Mouse (Mus musculus) spleen, adult 12 weeks (tissue): ENCODE results near the gene Shank2.

Experiments
- DNase-seq: peaks from one replicate; pipeline ENCODE4 v3.0.0; 2022; ENCODE audit warnings: low spot score

Gene Shank2

GRCm38 (mm10) chr7:144278703-144279102 is 277.0 kb downstream of the Shank2 start:
- DNase-seq = no peak

- DNase-seq = no peak
Measured at GRCm38 (mm10) chr7:144283701-144284100, 282.0 kb downstream of the Shank2 start.

DNA sequence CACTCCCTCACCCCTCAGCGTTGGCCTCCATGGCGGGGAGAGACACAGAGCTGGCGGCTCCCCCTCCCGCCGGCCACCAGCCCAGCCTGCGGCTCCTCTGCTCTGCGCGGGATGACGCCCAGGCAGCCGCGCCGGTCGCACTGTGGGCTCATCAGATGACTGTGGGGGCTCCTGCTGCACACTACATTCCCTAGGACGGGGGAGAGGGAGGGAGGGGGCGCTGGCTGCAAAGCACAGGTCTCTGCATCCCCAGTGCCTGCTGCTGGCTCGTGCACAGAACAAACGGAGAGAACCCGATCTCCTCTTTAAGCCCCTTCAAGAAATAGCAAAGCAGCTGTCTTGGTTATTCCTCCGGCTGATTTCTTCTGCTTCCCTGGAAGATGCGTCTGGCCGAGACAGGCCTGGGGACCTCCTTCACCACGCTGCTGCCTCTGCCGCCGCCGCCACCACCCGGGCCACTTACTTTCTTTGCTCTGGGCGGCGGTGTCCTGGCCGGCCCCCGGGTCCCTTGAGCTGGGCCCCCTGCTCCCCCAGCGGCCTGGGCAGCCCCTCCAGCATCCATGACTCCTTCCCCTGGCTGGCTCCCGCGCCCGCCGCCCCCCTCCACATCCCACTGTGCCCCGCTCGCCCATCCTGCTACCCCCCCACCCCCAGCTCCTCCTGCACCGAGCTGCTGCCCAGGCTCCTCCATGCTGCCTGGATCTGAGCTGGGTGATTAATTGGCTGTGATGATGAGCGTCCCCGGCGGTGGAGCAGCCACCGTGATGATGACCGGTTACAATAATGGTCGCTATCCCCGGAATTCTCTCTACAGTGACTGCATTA is 282.7 kb downstream of the Shank2 start:
- DNase-seq = no peak

GRCm38 (mm10) chr7:144285066-144285633 is 283.4 kb downstream of the Shank2 start:
- no peak for DNase-seq

GRCm38 (mm10) chr7:144285912-144286311 is 284.2 kb downstream of the Shank2 start:
- no peak for DNase-seq

- no peak for DNase-seq
Measured at GRCm38 (mm10) chr7:144287991-144288390, 286.3 kb downstream of the Shank2 start.

- no peak for DNase-seq
Measured at GRCm38 (mm10) chr7:144291478-144291877, 289.8 kb downstream of the Shank2 start.

GRCm38 (mm10) chr7:144293611-144294010 is 291.9 kb downstream of the Shank2 start:
- DNase-seq = no peak

DNA sequence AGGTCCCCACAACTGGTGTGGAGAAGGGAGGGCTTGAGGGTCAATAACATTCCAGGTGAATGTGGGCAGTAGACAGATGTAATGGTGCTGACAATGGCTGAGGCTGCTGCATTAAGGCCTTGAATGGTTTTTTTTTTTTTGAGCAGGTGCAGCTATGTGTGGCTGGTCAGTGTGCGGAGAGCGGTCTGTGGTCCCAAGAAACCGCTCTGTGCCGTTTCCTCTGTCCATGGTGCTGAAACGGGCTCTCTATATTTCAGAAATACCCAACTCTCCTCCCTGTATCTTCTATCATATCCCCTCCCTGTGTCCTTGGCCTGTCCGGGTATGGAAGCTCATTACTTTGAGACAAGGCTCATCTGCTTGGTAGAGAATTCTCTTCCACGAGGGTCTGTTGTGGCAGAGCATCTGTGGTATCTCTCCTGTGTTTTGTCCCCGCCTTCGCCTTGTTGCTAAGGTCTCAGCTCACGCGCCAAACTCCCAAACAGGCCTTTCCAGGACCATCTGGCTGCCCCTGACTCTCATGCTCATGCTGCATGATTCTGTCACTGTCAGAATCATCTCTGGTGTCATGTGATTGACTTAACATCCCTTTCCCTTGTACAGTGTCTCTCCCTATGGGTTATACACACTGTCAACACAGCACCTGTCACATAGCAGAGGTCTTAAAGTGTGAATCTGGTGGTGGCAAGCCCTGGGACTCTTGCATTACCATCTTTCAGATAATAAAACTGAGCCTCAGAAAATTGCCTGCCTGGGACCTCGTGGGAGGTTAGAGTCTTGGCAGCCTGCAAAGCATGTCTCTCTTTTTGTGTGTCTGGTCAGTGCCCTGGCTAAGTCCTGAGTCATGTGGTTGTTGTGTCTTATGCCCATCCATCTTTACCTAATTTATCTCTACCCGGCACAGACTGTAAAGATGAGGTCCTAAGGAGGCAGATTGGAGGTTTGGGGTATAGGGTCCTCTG is 292.8 kb downstream of the Shank2 start:
- no peak for DNase-seq

DNA sequence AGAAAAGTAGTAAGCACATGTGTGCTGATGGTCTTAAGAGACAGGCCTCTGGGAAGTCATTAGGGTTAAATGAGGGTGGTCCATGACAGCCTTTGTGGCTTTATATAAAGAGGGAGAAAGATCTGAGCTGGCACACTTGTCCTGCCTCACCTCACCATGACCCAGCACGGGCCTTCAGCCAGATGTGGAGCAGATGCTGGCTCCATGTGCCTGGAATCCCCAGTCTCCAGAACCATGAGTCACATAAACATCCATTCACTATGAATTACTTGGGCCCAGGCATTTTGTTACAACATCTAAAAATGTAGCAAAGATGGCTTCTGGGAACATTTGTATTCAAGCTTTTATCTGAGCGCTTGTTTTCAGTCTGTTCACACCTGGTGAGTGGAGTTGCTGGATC is 297.6 kb downstream of the Shank2 start:
- DNase-seq = no peak

GRCm38 (mm10) chr7:144301646-144302045 is 299.9 kb downstream of the Shank2 start:
- no peak for DNase-seq

GRCm38 (mm10) chr7:144302498-144302897 is 300.8 kb downstream of the Shank2 start:
- no peak for DNase-seq

DNA sequence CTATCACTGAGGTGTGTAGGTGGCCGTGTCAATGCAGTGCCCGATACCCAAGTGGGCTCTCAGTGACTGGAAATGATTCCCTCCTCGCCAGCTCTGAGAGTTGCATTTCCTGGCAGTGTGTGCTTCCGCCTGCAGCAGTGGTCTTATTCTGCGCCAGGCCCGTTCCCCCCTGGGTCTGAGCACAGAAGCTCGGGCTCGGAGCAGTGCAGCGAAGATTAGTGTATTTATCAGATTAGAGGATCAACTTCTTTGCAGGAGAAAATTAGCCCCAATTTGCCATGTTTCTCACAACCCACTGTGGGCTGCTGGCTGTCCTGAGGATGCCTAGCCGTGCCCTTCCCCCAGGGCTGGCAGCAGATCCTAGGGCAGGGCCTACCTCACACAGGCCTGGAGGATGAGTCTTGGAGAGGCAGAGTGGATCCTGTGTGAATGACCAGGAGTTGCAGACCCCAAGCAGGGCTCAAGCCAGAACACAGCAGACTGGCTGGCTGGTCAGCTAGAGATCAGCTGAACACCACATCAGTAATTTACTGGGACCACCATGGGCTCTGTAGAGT is 306.2 kb downstream of the Shank2 start:
- DNase-seq = no peak

- no peak for DNase-seq
Measured at GRCm38 (mm10) chr7:144314438-144315105, 312.8 kb downstream of the Shank2 start.

GRCm38 (mm10) chr7:144316224-144316623 is 314.5 kb downstream of the Shank2 start:
- no peak for DNase-seq

- DNase-seq = no peak
Measured at GRCm38 (mm10) chr7:144316797-144317196, 315.1 kb downstream of the Shank2 start.

GRCm38 (mm10) chr7:144324077-144324476 is 322.3 kb downstream of the Shank2 start:
- no peak for DNase-seq

DNA sequence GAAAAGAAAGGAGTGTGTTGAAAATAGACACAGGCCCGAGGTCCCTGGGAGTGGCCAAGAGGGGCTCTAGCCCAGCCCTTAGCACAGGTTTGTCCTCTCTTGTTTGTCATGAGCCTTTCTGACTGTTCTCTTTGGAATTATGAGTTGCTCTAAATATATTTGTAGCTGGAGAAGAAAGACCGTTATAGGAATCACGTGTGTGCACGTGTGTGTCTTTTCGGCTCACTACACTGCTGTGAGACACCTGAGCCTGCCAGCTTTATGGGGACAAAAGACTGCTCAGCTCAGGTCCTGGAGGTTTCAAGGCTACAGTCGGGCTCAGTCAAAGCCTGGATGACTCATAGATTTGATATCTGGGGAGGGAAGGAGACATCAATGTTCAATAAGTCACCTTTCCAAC is 323.1 kb downstream of the Shank2 start:
- no peak for DNase-seq

DNA sequence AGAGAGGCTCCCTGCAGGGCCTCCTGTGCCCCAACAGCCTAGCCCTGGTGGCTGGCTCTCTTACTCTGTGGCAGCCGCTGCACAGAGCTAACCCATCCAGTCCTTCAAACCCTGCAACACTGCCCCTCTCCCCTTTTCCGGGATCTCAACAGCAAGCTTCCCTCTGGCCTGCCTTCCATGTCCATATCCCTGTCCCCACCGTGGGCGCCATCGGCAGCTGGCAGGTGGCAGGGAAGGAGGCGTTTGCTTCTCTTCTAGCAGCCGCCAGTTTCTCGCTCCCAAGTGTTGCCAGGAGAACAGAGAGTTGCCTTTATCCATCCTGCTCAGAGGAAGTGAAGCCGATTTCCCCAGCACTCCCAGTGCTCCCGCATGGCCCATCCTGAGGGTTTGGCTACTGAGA is 323.9 kb downstream of the Shank2 start:
- DNase-seq = no peak

DNA sequence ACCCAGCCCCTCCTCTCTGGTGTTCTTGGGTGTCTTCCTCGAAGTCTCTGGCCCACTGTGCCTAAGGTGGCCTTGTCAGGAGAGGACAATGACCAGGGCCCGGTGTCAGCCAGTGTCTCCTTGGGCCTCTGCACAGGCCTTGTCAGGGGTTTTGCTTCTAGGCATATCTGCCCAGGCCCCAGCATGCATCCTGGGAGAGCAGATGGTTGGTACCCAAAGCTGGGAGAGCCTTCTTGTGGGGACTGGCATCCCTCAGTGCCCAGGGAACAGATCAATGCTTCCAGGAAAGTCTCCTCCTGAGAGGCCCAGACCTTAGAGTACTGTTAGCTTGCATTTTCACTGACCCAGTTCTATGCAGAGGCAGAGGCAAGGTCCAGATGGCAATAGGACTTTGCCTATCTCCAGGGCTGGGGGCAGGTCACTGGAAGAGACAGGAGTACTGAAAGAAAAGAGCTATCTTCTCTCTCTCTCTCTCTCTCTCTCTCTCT is 327.7 kb downstream of the Shank2 start:
- no peak for DNase-seq

DNA sequence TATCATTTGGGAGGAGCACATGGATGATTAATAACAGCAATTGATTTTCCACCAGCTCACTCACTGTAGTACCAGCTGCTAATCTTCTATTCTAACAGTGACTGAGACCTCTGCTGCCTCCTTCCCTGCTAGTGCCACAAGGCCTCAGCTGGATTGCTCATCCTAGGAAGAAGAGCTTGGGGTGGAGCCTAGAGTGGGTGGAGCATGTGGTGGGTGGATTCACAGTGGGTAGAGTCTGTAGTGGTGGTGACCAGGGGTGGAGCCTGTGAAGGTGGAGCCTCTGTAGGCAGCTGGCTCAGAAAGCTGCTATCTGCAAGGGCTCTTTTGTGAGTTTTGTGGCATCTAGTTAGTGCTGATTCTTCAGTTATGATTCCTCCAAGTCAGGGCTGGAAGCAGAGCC is 334.9 kb downstream of the Shank2 start:
- DNase-seq = no peak

DNA sequence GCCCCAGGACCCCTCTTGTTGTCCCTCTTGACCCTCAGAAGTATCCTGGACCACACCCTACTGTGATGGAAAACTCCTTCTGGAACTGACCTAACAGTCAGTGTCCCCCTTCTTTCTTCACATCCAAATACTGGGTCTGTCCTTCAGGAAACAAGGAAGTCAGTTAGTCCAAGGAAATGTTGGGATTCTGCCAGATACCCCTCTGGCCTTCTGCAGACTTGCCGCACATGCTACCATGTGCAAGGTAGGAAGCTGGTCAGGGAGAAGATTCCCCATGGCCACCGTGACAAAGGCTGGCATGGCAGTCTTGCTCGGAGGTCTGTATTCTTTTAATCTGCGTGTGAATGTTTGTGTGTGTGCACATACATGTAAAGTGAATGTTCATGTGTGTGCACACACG is 337.0 kb downstream of the Shank2 start:
- DNase-seq = no peak
